Mouse (Mus musculus) MEL (cell line): Measurements from ENCODE around the gene Fgg. TPM values are rescaled to one million over a fixed set of nuclear protein-coding genes. Genes with fewer than 3 reads are reported as not detected.
A peak's percentile ranks its signal among the peaks of the same experiment; 100 is the strongest.

Source experiments
- DNase-seq: peaks from one replicate; pipeline ENCODE4 v3.0.0; 2011; ENCODE audit warnings: low read depth, low spot score
- H3K27ac ChIP-seq: 2 replicates; pipeline ENCODE4 v1.5.1; 2012; ENCODE audit warnings: low read depth, mild to moderate bottlenecking, control low read depth, low read length, moderate library complexity; ENCODE audit not compliant: control insufficient read depth
- H3K27me3 ChIP-seq, 2 experiments: fragments of 150-350 bp in 1 of 2; sonication (generic) in 1 of 2; 2 replicates each; pipeline ENCODE4 v1.6.1; 2012; ENCODE audit warnings: low read length in 2 of 2, mild to moderate bottlenecking in 2 of 2, improper control_type of control experiment in 1 of 2, moderate library complexity in 1 of 2; ENCODE audit not compliant: insufficient read depth in 2 of 2, control insufficient read depth in 1 of 2
- H3K36me3 ChIP-seq, 2 experiments: 2 replicates each; pipeline ENCODE4 v1.6.1; 2012 to 2014; ENCODE audit warnings: low read length in 2 of 2, improper control_type of control experiment in 1 of 2, inconsistent platforms in 1 of 2, mild to moderate bottlenecking in 1 of 2; ENCODE audit not compliant: insufficient read depth in 2 of 2, control insufficient read depth in 1 of 2
- H3K4me1 ChIP-seq, 2 experiments: fragments of 150-350 bp in 1 of 2; sonication (generic) in 1 of 2; 2 replicates each; pipeline ENCODE4 v1.6.1; 2012; ENCODE audit warnings: low read length in 2 of 2, improper control_type of control experiment in 1 of 2, mild to moderate bottlenecking in 1 of 2; ENCODE audit not compliant: insufficient read depth in 2 of 2, control insufficient read depth in 1 of 2
- H3K4me3 ChIP-seq, 2 experiments: fragments of 150-350 bp in 1 of 2; sonication (generic) in 1 of 2; 2 replicates each; pipeline ENCODE4 v1.5.1; 2012; ENCODE audit warnings: low read depth in 2 of 2, low read length in 2 of 2, mild to moderate bottlenecking in 2 of 2, moderate library complexity in 2 of 2, control low read depth in 1 of 2, improper control_type of control experiment in 1 of 2; ENCODE audit not compliant: control insufficient read depth in 1 of 2, insufficient read depth in 1 of 2
- H3K79me2 ChIP-seq: 2 replicates; pipeline ENCODE4 v1.6.1; 2012; ENCODE audit warnings: mild to moderate bottlenecking, low read length, moderate library complexity; ENCODE audit not compliant: control insufficient read depth, poor library complexity, insufficient read depth
- H3K9ac ChIP-seq: 2 replicates; pipeline ENCODE4 v1.6.1; 2012; ENCODE audit warnings: low read depth, mild to moderate bottlenecking, control low read depth, low read length, moderate library complexity; ENCODE audit not compliant: control insufficient read depth, poor library complexity, severe bottlenecking
- H3K9me3 ChIP-seq: fragments of 150-350 bp; sonication (generic); replicated peaks from 2 replicates; pipeline ENCODE4 v1.6.1; 2012; ENCODE audit warnings: mild to moderate bottlenecking, low read length, improper control_type of control experiment, moderate library complexity; ENCODE audit not compliant: insufficient read depth
- CTCF ChIP-seq, 3 experiments: IDR thresholded peaks in 2 of 3; conservative IDR thresholded peaks in 1 of 3; 2 replicates each; pipeline ENCODE4 v1.5.1; 2011 to 2012; ENCODE audit warnings: low read length in 3 of 3, low read depth in 2 of 3, mild to moderate bottlenecking in 2 of 3, improper control_type of control experiment in 1 of 3, inconsistent platforms in 1 of 3, mixed read lengths in 1 of 3, moderate library complexity in 1 of 3; ENCODE audit not compliant: control insufficient read depth in 1 of 3, insufficient read depth in 1 of 3, poor library complexity in 1 of 3, severe bottlenecking in 1 of 3
- GABPA ChIP-seq: IDR thresholded peaks from 2 replicates; pipeline ENCODE4 v1.6.1; 2012; ENCODE audit warnings: low read depth, mild to moderate bottlenecking, inconsistent platforms, low read length, improper control_type of control experiment, moderate library complexity
- HCFC1 ChIP-seq: IDR thresholded peaks from 2 replicates; pipeline ENCODE4 v1.6.1; 2012; ENCODE audit warnings: low read depth, mild to moderate bottlenecking, inconsistent platforms, low read length, improper control_type of control experiment, moderate library complexity
- JUND ChIP-seq: IDR thresholded peaks from 2 replicates; pipeline ENCODE4 v1.6.1; 2011; ENCODE audit warnings: low read depth, mild to moderate bottlenecking, improper control_type of control experiment, low read length
- KAT2A ChIP-seq: conservative IDR thresholded peaks from 2 replicates; pipeline ENCODE4 v1.6.1; 2012; ENCODE audit warnings: low read depth, low read length, improper control_type of control experiment, inconsistent platforms
- MAX ChIP-seq: IDR thresholded peaks from 2 replicates; pipeline ENCODE4 v1.6.1; 2011; ENCODE audit warnings: low read length, improper control_type of control experiment
- MXI1 ChIP-seq: IDR thresholded peaks from 2 replicates; pipeline ENCODE4 v1.6.1; 2011; ENCODE audit warnings: mild to moderate bottlenecking, low read depth, low read length, improper control_type of control experiment
- MYB ChIP-seq: IDR thresholded peaks from 2 replicates; pipeline ENCODE4 v1.6.1; 2011; ENCODE audit warnings: mild to moderate bottlenecking, low read depth, low read length, improper control_type of control experiment
- NELFE ChIP-seq: IDR thresholded peaks from 2 replicates; pipeline ENCODE4 v1.6.1; 2011; ENCODE audit warnings: low read depth, low read length, improper control_type of control experiment
- NRF1 ChIP-seq: IDR thresholded peaks from 2 replicates; pipeline ENCODE4 v1.6.1; 2014; ENCODE audit warnings: low read depth, mild to moderate bottlenecking, inconsistent platforms, low read length, improper control_type of control experiment, moderate library complexity; ENCODE audit not compliant: poor library complexity, insufficient read depth, severe bottlenecking
- RAD21 ChIP-seq: IDR thresholded peaks from 2 replicates; pipeline ENCODE4 v1.6.1; 2011; ENCODE audit warnings: mild to moderate bottlenecking, low read depth, low read length, improper control_type of control experiment
- RCOR1 ChIP-seq: IDR thresholded peaks from 2 replicates; pipeline ENCODE4 v1.6.1; 2012; ENCODE audit warnings: low read depth, mild to moderate bottlenecking, inconsistent platforms, low read length, improper control_type of control experiment
- SMC3 ChIP-seq: IDR thresholded peaks from 2 replicates; pipeline ENCODE4 v1.6.1; 2011; ENCODE audit warnings: low read depth, low read length, improper control_type of control experiment
- TCF12 ChIP-seq: IDR thresholded peaks from 2 replicates; pipeline ENCODE4 v1.6.1; 2014; ENCODE audit warnings: low read depth, mild to moderate bottlenecking, inconsistent platforms, low read length, improper control_type of control experiment, moderate library complexity
- ZC3H11A ChIP-seq: IDR thresholded peaks from 2 replicates; pipeline ENCODE4 v1.6.1; 2012; ENCODE audit warnings: low read depth, mild to moderate bottlenecking, inconsistent platforms, low read length, improper control_type of control experiment
- ZMIZ1 ChIP-seq: IDR thresholded peaks from 2 replicates; pipeline ENCODE4 v1.6.1; 2012; ENCODE audit warnings: low read depth, mild to moderate bottlenecking, inconsistent platforms, low read length, improper control_type of control experiment, moderate library complexity
- polyA plus RNA-seq, 2 experiments: library from polyadenylated mRNA; stranded (reverse) in 1 of 2; unstranded in 1 of 2; fragments of >175 nt in 1 of 2; fragments of >200 nt in 1 of 2; gene quantifications; 2 replicates each; pipeline versions ENCODE4 v1.2.1 to v1.2.4; 2012; ENCODE audit warnings: low replicate concordance in 2 of 2, low read depth in 1 of 2; ENCODE audit not compliant: insufficient read length in 2 of 2, insufficient read depth in 1 of 2, missing spikeins in 1 of 2
- total RNA-seq: library from RNA; depleted of rRNA; stranded (reverse); fragments of 300-350 nt; gene quantifications from 2 replicates; pipeline ENCODE4 v1.2.3, GENCODE M21; 2012

The Fgg gene
- total and polyA plus RNA-seq, 3 experiments, result not detected

DNA sequence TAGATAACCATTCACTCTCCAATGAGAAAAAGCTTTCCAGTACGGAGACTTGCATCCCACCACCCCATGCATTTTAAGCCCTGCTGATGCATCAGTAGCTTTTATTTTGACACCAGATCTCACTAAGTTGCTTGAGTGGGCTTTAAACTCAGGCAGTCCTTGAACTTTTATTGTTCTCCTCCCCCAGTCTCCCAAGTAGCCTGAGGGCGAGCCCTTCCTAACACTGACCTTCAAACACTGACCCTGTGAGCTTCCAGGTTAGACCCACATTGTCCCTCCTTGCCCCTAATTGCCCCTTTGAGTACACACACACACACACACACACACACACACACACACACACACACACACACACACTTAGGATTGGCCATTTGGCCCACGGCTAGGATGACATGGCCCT lies 10.9 kb upstream of the Fgg start:
- Histone ChIP-seq H3K4me1 (no peaks in the 10 kb centered on the region), H3K27me3 (no peaks in the 10 kb centered on the region), H3K27ac (no peak overlapping the region)
- DNase-seq, result no peak
- no peak for TF ChIP-seq NELFE
- TF ChIP-seq NRF1, result no peak
- no peak for TF ChIP-seq TCF12
- TF ChIP-seq SMC3, result no peak
- TF ChIP-seq RCOR1, result no peak
- TF ChIP-seq MAX, result no peak
- TF ChIP-seq MXI1, result no peak
- TF ChIP-seq, all 39 proteins: peak for 0
- Histone ChIP-seq H3K36me3 (no peaks in the 10 kb centered on the region), H3K79me2 (no peaks in the 10 kb centered on the region), H3K9me3 (no peaks in the 10 kb centered on the region), H3K9ac (no peak overlapping the region), H3K4me3 (no peak overlapping the region)

DNA sequence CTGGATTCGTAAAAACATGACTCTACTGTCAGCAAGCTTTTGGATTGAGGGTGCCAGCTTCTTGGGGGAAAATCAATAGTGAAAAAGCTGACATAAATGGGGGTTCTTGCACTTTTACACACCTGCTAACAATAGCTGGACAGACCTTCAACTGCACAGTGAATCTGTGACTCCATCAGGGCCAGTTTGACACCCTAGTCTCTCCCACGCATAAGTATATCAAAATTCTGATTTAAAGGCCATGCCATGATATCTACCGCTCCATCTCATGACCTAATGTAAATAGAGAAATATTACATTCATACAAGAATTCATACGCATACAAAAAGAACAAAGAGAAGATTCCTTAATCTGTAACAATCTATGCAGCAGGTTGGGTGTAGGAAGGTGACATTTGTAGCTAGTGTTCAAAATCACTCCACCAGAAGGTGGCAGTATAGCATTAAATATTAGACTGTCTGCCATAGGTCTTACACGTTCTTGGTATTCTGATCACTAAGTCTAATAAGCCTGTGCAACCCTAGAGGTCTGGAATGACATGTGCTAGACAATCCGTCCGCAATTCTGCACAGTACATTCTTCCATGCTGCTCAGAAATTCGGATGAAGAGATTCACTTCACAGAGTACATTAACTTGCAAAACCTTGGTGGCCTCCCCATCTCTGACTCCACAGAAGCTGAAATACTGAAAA lies 8.6 kb upstream of the Fgg start:
- DNase-seq, result peak; percentile 60
- H3K9me3 ChIP-seq, result no peaks in the 10 kb centered on the region
- no peaks in the 10 kb centered on the region for H3K4me1 ChIP-seq
- TF ChIP-seq SMC3, result peak; percentile 64
- TF ChIP-seq HCFC1, result no peak
- TF ChIP-seq MAX, result no peak
- TF ChIP-seq CTCF (IDR thresholded peaks at IDR 0.05 in 2 of 3, conservative IDR thresholded peaks at IDR 0.05 in 1 of 3; ENCODE audit: control insufficient read depth in 1 of 3, insufficient read depth in 1 of 3, low read depth in 2 of 3, low read length in 3 of 3, poor library complexity in 1 of 3, severe bottlenecking in 1 of 3), result peak in 1 of 3 experiments; percentile 66; a peak in 2 of 6 replicates
- peak; percentile 50 for TF ChIP-seq ZC3H11A
- peak; percentile 74 for TF ChIP-seq RAD21
- no peak overlapping the region for H3K9ac ChIP-seq
- H3K36me3 ChIP-seq, result no peaks in the 10 kb centered on the region
- H3K79me2 ChIP-seq, result no peaks in the 10 kb centered on the region
- no peaks in the 10 kb centered on the region for H3K27me3 ChIP-seq
- no peak overlapping the region for H3K4me3 ChIP-seq
- no peak overlapping the region for H3K27ac ChIP-seq

DNA sequence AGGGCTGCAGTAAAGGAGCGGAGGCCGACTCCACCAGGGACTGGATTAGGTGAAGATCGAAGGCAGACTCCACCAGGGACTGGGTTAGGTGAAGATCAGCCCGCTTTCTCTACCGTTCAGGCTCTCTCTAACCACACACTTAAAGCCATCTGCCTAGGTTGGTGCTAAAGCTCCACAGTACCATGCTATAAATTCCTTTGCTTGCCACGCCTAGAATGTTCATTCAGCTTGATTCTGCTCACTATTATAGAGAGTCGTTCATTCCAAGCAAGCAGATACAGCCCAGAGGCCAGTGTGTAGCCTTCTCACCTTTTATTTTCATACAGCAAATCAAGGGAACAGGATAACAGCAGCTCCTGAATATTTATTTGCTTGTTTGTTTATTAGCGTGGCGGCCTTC lies 7.5 kb upstream of the Fgg start:
- H3K79me2 ChIP-seq, result no peaks in the 10 kb centered on the region
- no peak for DNase-seq
- no peak overlapping the region for H3K27ac ChIP-seq
- H3K27me3 ChIP-seq, result no peaks in the 10 kb centered on the region
- no peak for TF ChIP-seq GABPA
- TF ChIP-seq MYB, result no peak
- no peak for TF ChIP-seq KAT2A
- no peak for TF ChIP-seq ZMIZ1
- no peak for TF ChIP-seq JUND
- no peak for TF ChIP-seq MAX
- TF ChIP-seq NELFE, result no peak
- no peaks in the 10 kb centered on the region for H3K4me1 ChIP-seq
- no peaks in the 10 kb centered on the region for H3K9me3 ChIP-seq
- no peak overlapping the region for H3K9ac ChIP-seq
- no peak overlapping the region for H3K4me3 ChIP-seq
- no peaks in the 10 kb centered on the region for H3K36me3 ChIP-seq
